Mouse (Mus musculus) T-cell, adult 2 months (primary cell): ENCODE results near the gene Myt1l.

Experiments
- DNase-seq: peaks from one replicate; pipeline ENCODE4 v3.0.0; 2022; ENCODE audit warnings: low spot score

The Myt1l gene

GRCm38 (mm10) chr12:29816761-29817160, 288.6 kb downstream of the Myt1l start:
- DNase-seq = no peak

GRCm38 (mm10) chr12:29822216-29822615, 294.0 kb downstream of the Myt1l start:
- no peak for DNase-seq

- DNase-seq = no peak
These were observed 295.7 kb downstream of the Myt1l start for GRCm38 (mm10) chr12:29823766-29824417.

GRCm38 (mm10) chr12:29830571-29830970, 302.4 kb downstream of the Myt1l start:
- no peak for DNase-seq

- DNase-seq = no peak
These were observed 303.2 kb downstream of the Myt1l start for GRCm38 (mm10) chr12:29831356-29831755.

- DNase-seq = no peak
These were observed 309.2 kb downstream of the Myt1l start for GRCm38 (mm10) chr12:29837301-29837791.

GRCm38 (mm10) chr12:29838421-29838820, 310.2 kb downstream of the Myt1l start:
- DNase-seq = no peak

GRCm38 (mm10) chr12:29849936-29850335, 321.8 kb downstream of the Myt1l start:
- DNase-seq = no peak

GRCm38 (mm10) chr12:29854151-29854585, 326.0 kb downstream of the Myt1l start:
- no peak for DNase-seq

GRCm38 (mm10) chr12:29855007-29855406, 326.8 kb downstream of the Myt1l start:
- no peak for DNase-seq

- DNase-seq = no peak
These were observed 332.8 kb downstream of the Myt1l start for GRCm38 (mm10) chr12:29860986-29861385.

GRCm38 (mm10) chr12:29868295-29868694, 340.1 kb downstream of the Myt1l start:
- DNase-seq = no peak

- no peak for DNase-seq
These were observed 340.6 kb downstream of the Myt1l start for GRCm38 (mm10) chr12:29868781-29869180.

GRCm38 (mm10) chr12:29872156-29872815, 344.1 kb downstream of the Myt1l start:
- no peak for DNase-seq

GRCm38 (mm10) chr12:29873281-29873772, 345.1 kb downstream of the Myt1l start:
- DNase-seq = no peak

GRCm38 (mm10) chr12:29877977-29878376, 349.8 kb downstream of the Myt1l start:
- no peak for DNase-seq

GRCm38 (mm10) chr12:29882871-29883617, 354.9 kb downstream of the Myt1l start:
- DNase-seq = no peak

- DNase-seq = no peak
These were observed 356.2 kb downstream of the Myt1l start for GRCm38 (mm10) chr12:29884376-29884775.

GRCm38 (mm10) chr12:29894669-29895068, 366.5 kb downstream of the Myt1l start:
- no peak for DNase-seq

GRCm38 (mm10) chr12:29897533-29898085, 369.4 kb downstream of the Myt1l start:
- no peak for DNase-seq

- DNase-seq = no peak
These were observed 376.1 kb downstream of the Myt1l start for GRCm38 (mm10) chr12:29904101-29904874.

GRCm38 (mm10) chr12:29907056-29907455, 378.9 kb downstream of the Myt1l start:
- no peak for DNase-seq
